Mouse (Mus musculus): ENCODE results near the gene Olfr699. TPM values are rescaled to one million over a fixed set of nuclear protein-coding genes. Genes with fewer than 3 reads are reported as not detected.
"Not testable (repeated sequence)": the region's sequence is repeated elsewhere in the genome, so short reads cannot be mapped to it uniquely, and the experiment has no call there.

Olfr699 gene
- total RNA-seq (2021), result not detected

DNA sequence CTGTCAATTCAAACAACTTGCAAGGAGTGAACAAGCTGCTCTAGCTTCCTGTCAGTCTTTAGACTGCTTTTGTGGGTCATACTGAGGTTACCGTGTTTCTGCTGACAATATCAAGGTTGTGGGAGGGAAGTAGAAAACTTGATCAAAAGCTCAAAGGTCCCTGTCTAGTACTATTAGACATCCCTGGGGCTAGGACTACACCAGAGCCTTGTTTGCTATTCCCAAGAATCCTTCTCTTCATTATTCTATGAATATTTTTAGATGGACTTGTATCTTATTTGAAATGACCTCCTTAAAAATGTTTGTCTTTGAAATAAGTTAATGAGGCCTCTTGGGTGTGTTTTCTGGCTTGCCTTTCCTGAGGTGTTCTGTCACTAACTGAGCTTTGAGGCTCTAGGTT is at the start of gene Olfr699:
Olfr699 (minus strand) TSS at position 101 of the 400 bp plus-strand sequence.
- DNase-seq (ENCODE audit: extremely low spot score in 1 of 2, low spot score in 1 of 2), result no peak

DNA sequence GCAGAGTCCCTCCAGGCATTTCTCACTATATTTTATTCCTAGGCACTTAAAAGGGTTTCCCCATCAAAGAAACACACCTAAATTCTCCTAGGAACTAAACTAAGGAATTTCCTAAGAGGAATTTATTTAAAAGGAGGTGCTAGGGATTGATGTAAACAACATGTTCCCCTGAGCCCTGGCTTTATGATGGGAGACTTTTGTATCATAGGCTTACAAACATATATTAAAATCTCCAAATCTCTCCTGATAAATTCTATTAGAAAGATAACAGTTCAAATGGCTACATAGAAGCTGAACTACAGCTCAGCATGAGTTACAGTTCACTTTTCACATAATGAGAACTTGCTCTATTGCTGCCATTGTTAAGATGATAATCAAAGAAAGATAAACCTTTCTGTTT is 40.8 kb upstream of the Olfr699 start, which contains the start of gene Olfr702:
Olfr702 (minus strand) TSS at position 101 of the 400 bp plus-strand sequence.
- DNase-seq (ENCODE audit: extremely low spot score in 1 of 2, low spot score in 1 of 2), result no peak

DNA sequence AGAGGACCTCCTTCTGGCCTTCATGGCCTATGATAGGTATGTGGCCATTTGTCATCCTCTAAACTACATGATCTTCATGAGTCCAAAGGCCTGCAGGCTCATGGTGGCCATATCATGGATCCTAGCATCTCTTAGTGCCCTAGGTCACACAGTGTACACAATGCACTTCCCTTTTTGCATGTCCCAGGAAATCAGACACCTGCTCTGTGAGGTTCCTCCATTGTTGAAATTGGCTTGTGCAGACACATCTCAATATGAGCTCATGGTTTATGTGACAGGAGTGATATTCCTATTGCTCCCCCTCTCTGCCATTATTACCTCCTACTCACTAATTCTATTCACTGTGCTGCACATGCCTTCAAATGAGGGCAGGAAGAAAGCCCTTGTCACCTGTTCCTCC is 25.4 kb upstream of the Olfr699 start:
- DNase-seq (ENCODE audit: extremely low spot score in 1 of 2, low spot score in 1 of 2), result no peak

DNA sequence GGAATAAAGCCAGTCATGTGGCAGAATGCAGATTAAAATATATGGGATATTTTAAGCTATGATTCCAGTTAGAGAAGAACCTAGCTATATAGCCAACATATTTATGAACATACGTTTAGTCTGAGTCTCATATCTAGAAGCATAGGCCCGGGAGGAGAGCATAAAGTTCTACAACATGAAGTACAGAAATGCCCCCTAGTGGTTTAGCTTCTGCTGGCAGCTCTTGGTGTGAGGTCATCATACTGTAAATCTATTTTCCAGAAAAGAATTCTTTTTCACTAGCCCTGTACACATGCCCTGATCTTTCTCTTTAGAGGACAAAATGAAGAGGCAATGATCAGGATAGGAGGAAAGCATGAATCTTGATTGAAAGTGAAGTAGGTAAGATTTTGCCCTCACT is 22.8 kb upstream of the Olfr699 start:
- no peak for DNase-seq (ENCODE audit: extremely low spot score in 1 of 2, low spot score in 1 of 2)

- DNase-seq (ENCODE audit: extremely low spot score in 1 of 2, low spot score in 1 of 2), result no peak
These were observed 20.8 kb upstream of the Olfr699 start, which contains the start of gene Olfr701 for GRCm38 (mm10) chr7:106813829-106814228. Gene Olfr701, plus strand, starts transcription at chr7:106814129.

DNA sequence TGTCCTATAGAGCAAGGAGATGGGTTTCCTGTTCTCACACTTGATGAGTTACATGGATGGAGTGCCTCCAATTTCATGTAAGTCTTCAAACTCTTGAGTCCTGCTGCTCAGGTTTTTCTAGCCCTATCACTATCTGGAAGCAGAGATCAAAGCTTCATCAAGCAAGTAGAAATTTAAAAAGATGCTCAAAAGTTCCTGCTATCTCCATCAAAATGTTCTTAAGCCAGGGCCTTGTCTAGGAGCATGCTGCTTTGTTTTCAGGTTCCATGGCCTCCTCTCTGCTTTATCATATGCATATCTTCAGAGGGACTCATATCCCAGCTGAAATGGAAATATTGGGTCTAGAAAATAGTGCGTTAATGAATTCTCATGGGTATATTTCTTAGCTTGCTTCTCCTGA is 15.7 kb upstream of the Olfr699 start, which contains the start of gene Olfr700:
Olfr700 (minus strand) TSS at position 101 of the 400 bp plus-strand sequence.
- DNase-seq (ENCODE audit: extremely low spot score in 1 of 2, low spot score in 1 of 2), result no peak

GRCm38 (mm10) chr7:106788330-106788729 is 4.7 kb downstream of the Olfr699 start:
- DNase-seq (ENCODE audit: extremely low spot score in 1 of 2, low spot score in 1 of 2), result no peak

- not testable (repeated sequence) for DNase-seq (ENCODE audit: extremely low spot score in 1 of 2, low spot score in 1 of 2)
These were observed 32.0 kb downstream of the Olfr699 start for GRCm38 (mm10) chr7:106761008-106761407.

DNA sequence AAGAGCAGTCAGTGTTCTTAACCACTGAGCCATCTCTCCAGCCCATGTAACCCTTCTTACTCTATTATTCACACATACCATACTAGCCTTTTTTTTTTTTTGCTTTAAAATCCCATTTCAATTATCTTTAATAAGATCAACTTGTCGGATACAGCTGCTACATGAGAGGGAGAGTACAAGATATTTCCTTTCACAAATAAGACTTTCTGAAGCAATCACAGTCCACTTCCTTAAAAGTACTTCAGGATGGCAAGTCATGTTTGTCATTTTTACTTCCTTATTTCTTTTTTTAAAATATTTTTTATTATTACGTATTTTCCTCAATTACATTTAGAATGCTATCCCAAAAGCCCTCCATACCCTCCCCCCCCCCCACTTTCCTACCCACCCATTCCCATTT is 34.2 kb downstream of the Olfr699 start:
- no peak for DNase-seq (ENCODE audit: extremely low spot score in 1 of 2, low spot score in 1 of 2)

- DNase-seq (ENCODE audit: extremely low spot score in 1 of 2, low spot score in 1 of 2), result no peak
These were observed 37.7 kb downstream of the Olfr699 start, which contains the start of gene Olfr698 for GRCm38 (mm10) chr7:106755297-106755696. Gene Olfr698, minus strand, starts transcription at chr7:106755397.

- no peak for DNase-seq (ENCODE audit: extremely low spot score in 1 of 2, low spot score in 1 of 2)
These were observed 47.2 kb downstream of the Olfr699 start for GRCm38 (mm10) chr7:106745811-106746210.

DNA sequence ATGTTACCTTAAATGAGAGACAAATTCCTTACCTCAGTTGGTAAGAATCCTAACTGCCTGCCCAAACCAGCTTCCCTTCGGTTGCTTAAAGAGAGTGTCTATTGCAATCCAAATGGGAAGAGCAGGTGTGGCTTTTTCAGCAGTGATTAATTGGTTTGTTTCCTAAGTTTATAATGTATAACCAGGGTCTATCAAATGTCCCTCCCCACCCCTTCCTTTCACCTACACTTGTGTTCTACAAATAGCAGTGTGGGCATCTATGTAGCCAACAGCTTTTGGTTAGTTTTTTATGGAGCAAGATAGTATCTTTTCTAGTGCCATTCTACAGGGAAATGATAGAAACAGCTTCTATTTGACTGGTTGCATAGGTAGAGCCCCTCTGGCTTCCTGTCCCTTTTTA is 50.7 kb downstream of the Olfr699 start, which contains the start of gene Olfr697:
Olfr697 (minus strand) TSS at position 101 of the 400 bp plus-strand sequence.
- no peak for DNase-seq (ENCODE audit: extremely low spot score in 1 of 2, low spot score in 1 of 2)

Other genes with a start within 250 kb of the Olfr699 start
- gene Olfr693, start 112.6 kb downstream of the Olfr699 start, total RNA-seq (2021), result not detected
- not detected for gene Olfr694, start 101.4 kb downstream of the Olfr699 start, total RNA-seq (2021)
- not detected for gene Olfr695, start 76.8 kb downstream of the Olfr699 start, total RNA-seq (2021)
- gene Olfr697, start 50.8 kb downstream of the Olfr699 start, total RNA-seq (2021), result not detected
- not detected for gene Olfr698, start 37.8 kb downstream of the Olfr699 start, total RNA-seq (2021)
- gene Olfr700, start 15.6 kb upstream of the Olfr699 start, total RNA-seq (2021), result not detected
- not detected for gene Olfr701, start 20.9 kb upstream of the Olfr699 start, total RNA-seq (2021)
- not detected for gene Olfr702, start 40.7 kb upstream of the Olfr699 start, total RNA-seq (2021)
- not detected for gene Olfr703, start 50.2 kb upstream of the Olfr699 start, total RNA-seq (2021)
- gene Olfr704, start 70.0 kb upstream of the Olfr699 start, total RNA-seq (2021), result not detected
- not detected for gene Olfr705, start 83.7 kb upstream of the Olfr699 start, total RNA-seq (2021)
- gene Olfr706, start 95.0 kb upstream of the Olfr699 start, total RNA-seq (2021), result not detected
- not detected for gene Olfr707, start 108.0 kb upstream of the Olfr699 start, total RNA-seq (2021)
- not detected for gene Olfr1532-ps1, start 114.8 kb upstream of the Olfr699 start, total RNA-seq (2021)
- not detected for gene Olfr709-ps1, start 139.0 kb upstream of the Olfr699 start, total RNA-seq (2021)
- gene Olfr710, start 155.1 kb upstream of the Olfr699 start, total RNA-seq (2021), result not detected
- under 1 TPM; 0.07 to 0.10 TPM for gene Olfr6, start 170.7 kb upstream of the Olfr699 start, total RNA-seq (2021)
- not detected for gene Olfr711, start 182.3 kb upstream of the Olfr699 start, total RNA-seq (2021)
- not detected for gene Olfr2, start 212.9 kb upstream of the Olfr699 start, total RNA-seq (2021)
- not detected for gene Olfr713, start 238.0 kb upstream of the Olfr699 start, total RNA-seq (2021)